Mouse (Mus musculus): ENCODE data around the gene Txndc11.

Txndc11 gene

DNA sequence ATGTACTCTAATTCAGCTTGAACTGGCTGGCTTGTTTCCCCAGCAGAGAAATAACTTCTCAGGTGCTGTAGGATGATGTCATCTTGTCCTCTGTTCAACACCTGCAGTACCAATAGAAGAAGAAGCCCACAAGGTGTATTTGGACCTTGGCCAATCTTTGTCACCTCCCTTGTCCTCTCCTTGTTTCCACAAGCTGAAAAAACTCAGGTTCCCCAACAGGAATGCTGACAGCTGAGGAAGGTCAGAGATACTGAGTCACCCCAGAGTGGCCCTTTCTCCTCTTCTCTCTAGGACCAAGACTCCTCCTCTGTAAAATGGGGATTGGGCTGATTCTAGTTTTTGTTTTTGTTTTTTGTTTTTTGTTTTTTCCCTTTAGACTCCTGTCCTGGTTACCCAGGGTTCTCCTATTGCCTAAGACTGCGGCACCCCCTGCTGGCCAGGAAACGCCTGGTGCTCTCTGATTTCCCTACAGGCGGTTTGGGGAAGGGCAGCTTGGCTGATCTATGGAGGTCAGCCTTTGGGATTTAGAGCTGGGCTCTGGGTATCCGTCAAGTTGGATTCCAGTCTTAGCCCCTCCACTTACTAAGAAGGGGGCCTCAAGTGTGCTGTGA, 100.2 kb downstream of the Txndc11 start:
- Histone ChIP-seq H3K4me3 (replicated peaks; ENCODE audit: low read length) (no peak overlapping the region), H3K27me3 (ENCODE audit: insufficient read depth, low read length) (peaks cover 14% of the 10 kb centered on the region), H3K4me1 (replicated peaks; ENCODE audit: low read depth, low read length) (peaks cover 17% of the 10 kb centered on the region), H3K9me3 (ENCODE audit: low read length) (no peaks in the 10 kb centered on the region), H3K36me3 (ENCODE audit: insufficient read depth, low read length) (no peaks in the 10 kb centered on the region)
- no peak for TF ChIP-seq NANOG (IDR thresholded peaks at IDR 0.05; ENCODE audit: borderline replicate concordance, low read length)
- TF ChIP-seq CTCF (conservative IDR thresholded peaks at IDR 0.05; ENCODE audit: low read length), result peak; percentile 98
- TF ChIP-seq POU5F1 (IDR thresholded peaks at IDR 0.05; ENCODE audit: borderline replicate concordance, low read length), result no peak

DNA sequence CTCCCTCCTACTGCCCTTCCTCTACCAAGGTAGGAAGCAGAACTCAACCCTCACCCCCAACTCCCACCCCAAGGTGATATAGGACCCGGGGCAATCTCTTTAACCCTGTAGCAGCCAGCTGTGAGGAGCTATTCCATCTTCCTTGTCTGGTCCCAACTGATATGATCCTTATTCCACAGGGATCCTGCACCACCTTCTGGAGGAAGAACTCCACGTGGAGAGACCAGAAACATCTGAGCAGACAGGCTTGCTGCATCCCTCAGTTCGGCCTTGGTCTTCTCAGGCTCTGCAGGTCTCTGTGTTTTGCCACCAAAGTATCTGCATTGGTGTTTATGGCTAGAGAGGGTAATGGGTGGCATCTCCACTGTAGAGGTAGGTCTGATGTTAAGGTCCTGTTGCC, 103.1 kb downstream of the Txndc11 start:
- no peak for TF ChIP-seq POU5F1 (IDR thresholded peaks at IDR 0.05; ENCODE audit: borderline replicate concordance, low read length)
- no peak for TF ChIP-seq CTCF (conservative IDR thresholded peaks at IDR 0.05; ENCODE audit: low read length)
- no peak for TF ChIP-seq NANOG (IDR thresholded peaks at IDR 0.05; ENCODE audit: borderline replicate concordance, low read length)
- no peaks in the 10 kb centered on the region for H3K27me3 ChIP-seq (ENCODE audit: insufficient read depth, low read length)
- no peak overlapping the region for H3K4me3 ChIP-seq (replicated peaks; ENCODE audit: low read length)
- no peaks in the 10 kb centered on the region for H3K9me3 ChIP-seq (ENCODE audit: low read length)
- no peaks in the 10 kb centered on the region for H3K36me3 ChIP-seq (ENCODE audit: insufficient read depth, low read length)
- H3K4me1 ChIP-seq (replicated peaks; ENCODE audit: low read depth, low read length), result peaks cover 9% of the 10 kb centered on the region

DNA sequence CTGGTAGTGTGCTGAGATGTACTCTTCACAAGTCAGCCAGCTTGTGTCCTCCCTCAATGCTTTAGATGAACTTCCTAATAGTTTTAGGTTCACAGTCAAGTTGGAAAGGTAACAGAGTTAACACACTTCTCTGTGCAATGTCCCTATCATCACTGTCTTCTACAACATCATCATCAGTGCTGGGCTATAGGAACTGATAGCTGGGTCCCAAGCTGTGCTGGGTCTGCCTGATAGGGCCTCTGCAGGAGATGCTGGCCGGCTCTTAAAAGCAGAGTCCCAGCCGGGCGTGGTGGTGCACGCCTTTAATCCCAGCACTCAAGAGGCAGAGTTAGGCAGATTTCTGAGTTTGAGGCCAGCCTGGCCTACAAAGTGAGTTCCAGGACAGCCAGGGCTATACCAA, 103.6 kb downstream of the Txndc11 start:
- H3K27me3 ChIP-seq (ENCODE audit: insufficient read depth, low read length), result no peaks in the 10 kb centered on the region
- TF ChIP-seq CTCF (conservative IDR thresholded peaks at IDR 0.05; ENCODE audit: low read length) (no peak), NANOG (IDR thresholded peaks at IDR 0.05; ENCODE audit: borderline replicate concordance, low read length) (no peak), POU5F1 (IDR thresholded peaks at IDR 0.05; ENCODE audit: borderline replicate concordance, low read length) (no peak)
- H3K4me3 ChIP-seq (replicated peaks; ENCODE audit: low read length), result no peak overlapping the region
- no peaks in the 10 kb centered on the region for H3K36me3 ChIP-seq (ENCODE audit: insufficient read depth, low read length)
- H3K9me3 ChIP-seq (ENCODE audit: low read length), result no peaks in the 10 kb centered on the region
- peaks cover 4% of the 10 kb centered on the region for H3K4me1 ChIP-seq (replicated peaks; ENCODE audit: low read depth, low read length)

GRCm38 (mm10) chr16:11028206-11028605, 106.2 kb downstream of the Txndc11 start:
- no peak for TF ChIP-seq CTCF (conservative IDR thresholded peaks at IDR 0.05; ENCODE audit: low read length)
- no peak for TF ChIP-seq NANOG (IDR thresholded peaks at IDR 0.05; ENCODE audit: borderline replicate concordance, low read length)
- TF ChIP-seq POU5F1 (IDR thresholded peaks at IDR 0.05; ENCODE audit: borderline replicate concordance, low read length), result no peak
- Histone ChIP-seq H3K4me1 (replicated peaks; ENCODE audit: low read depth, low read length) (no peaks in the 10 kb centered on the region), H3K27me3 (ENCODE audit: insufficient read depth, low read length) (no peaks in the 10 kb centered on the region), H3K36me3 (ENCODE audit: insufficient read depth, low read length) (no peaks in the 10 kb centered on the region), H3K9me3 (ENCODE audit: low read length) (no peaks in the 10 kb centered on the region), H3K4me3 (replicated peaks; ENCODE audit: low read length) (no peak overlapping the region)
